Mouse (Mus musculus) cerebellum, adult 18-20 months (tissue): Measurements from ENCODE around the gene Abca3.
A peak's percentile ranks its signal among the peaks of the same experiment; 100 is the strongest.

ENCODE experiments used
- DNase-seq, 2 experiments: peaks; one replicate each; pipeline ENCODE4 v3.0.0; 2021

The Abca3 gene

GRCm38 (mm10) chr17:24388711-24389110 is 37.0 kb downstream of the Abca3 start:
- no peak for DNase-seq

GRCm38 (mm10) chr17:24389865-24390264 is 38.1 kb downstream of the Abca3 start:
- DNase-seq: peak; percentile 59 to 75

- peak; percentile 28 to 50 for DNase-seq
Measured at GRCm38 (mm10) chr17:24391149-24391548, 39.4 kb downstream of the Abca3 start.

- DNase-seq: no peak
Measured at GRCm38 (mm10) chr17:24393527-24393926, 41.8 kb downstream of the Abca3 start.

- no peak for DNase-seq
Measured at GRCm38 (mm10) chr17:24394456-24394855, 42.7 kb downstream of the Abca3 start.

- no peak for DNase-seq
Measured at GRCm38 (mm10) chr17:24402371-24402770, 50.6 kb downstream of the Abca3 start.

- peak; percentile 65 to 70 for DNase-seq
Measured at GRCm38 (mm10) chr17:24407116-24407803, 55.5 kb downstream of the Abca3 start.

GRCm38 (mm10) chr17:24413557-24414211 is 61.9 kb downstream of the Abca3 start:
- DNase-seq: peak; percentile 30 to 41

GRCm38 (mm10) chr17:24414230-24414976 is 62.7 kb downstream of the Abca3 start, which contains the start of gene Rnps1:
Gene Rnps1 (plus strand): TSS chr17:24414565.
- peak; percentile 89 to 92 for DNase-seq

- DNase-seq: no peak
Measured at GRCm38 (mm10) chr17:24415011-24415410, 63.3 kb downstream of the Abca3 start.

- no peak for DNase-seq
Measured at GRCm38 (mm10) chr17:24416051-24416652, 64.4 kb downstream of the Abca3 start.

GRCm38 (mm10) chr17:24423114-24423513 is 71.4 kb downstream of the Abca3 start:
- no peak for DNase-seq

GRCm38 (mm10) chr17:24424489-24424888 is 72.7 kb downstream of the Abca3 start:
- DNase-seq: no peak

GRCm38 (mm10) chr17:24425326-24425725 is 73.6 kb downstream of the Abca3 start:
- peak; percentile 49 to 53 for DNase-seq

GRCm38 (mm10) chr17:24425905-24426304 is 74.2 kb downstream of the Abca3 start:
- DNase-seq: peak in 1 of 2 experiments; percentile 23

GRCm38 (mm10) chr17:24426471-24427169 is 74.9 kb downstream of the Abca3 start, which contains the start of gene Eci1:
Gene Eci1 (plus strand): TSS chr17:24426641.
- peak; percentile 96 to 99 for DNase-seq

GRCm38 (mm10) chr17:24427170-24427557 is 75.4 kb downstream of the Abca3 start:
- peak in 1 of 2 experiments; percentile 13 for DNase-seq

- no peak for DNase-seq
Measured at GRCm38 (mm10) chr17:24429201-24429983, 77.6 kb downstream of the Abca3 start.

- DNase-seq: peak; percentile 53 to 66
Measured at GRCm38 (mm10) chr17:24437016-24437415, 85.3 kb downstream of the Abca3 start.

GRCm38 (mm10) chr17:24440377-24440776 is 88.6 kb downstream of the Abca3 start:
- no peak for DNase-seq

- no peak for DNase-seq
Measured at GRCm38 (mm10) chr17:24441148-24441547, 89.4 kb downstream of the Abca3 start.

GRCm38 (mm10) chr17:24442107-24442506 is 90.4 kb downstream of the Abca3 start:
- DNase-seq: no peak
